Mouse (Mus musculus): Measurements from ENCODE around the gene Bmi1. TPM values are rescaled to one million over a fixed set of nuclear protein-coding genes. Genes with fewer than 3 reads are reported as not detected.

The Bmi1 gene
- polyA plus RNA-seq, 1 experiment from 2014 or later = 17.8 TPM

DNA sequence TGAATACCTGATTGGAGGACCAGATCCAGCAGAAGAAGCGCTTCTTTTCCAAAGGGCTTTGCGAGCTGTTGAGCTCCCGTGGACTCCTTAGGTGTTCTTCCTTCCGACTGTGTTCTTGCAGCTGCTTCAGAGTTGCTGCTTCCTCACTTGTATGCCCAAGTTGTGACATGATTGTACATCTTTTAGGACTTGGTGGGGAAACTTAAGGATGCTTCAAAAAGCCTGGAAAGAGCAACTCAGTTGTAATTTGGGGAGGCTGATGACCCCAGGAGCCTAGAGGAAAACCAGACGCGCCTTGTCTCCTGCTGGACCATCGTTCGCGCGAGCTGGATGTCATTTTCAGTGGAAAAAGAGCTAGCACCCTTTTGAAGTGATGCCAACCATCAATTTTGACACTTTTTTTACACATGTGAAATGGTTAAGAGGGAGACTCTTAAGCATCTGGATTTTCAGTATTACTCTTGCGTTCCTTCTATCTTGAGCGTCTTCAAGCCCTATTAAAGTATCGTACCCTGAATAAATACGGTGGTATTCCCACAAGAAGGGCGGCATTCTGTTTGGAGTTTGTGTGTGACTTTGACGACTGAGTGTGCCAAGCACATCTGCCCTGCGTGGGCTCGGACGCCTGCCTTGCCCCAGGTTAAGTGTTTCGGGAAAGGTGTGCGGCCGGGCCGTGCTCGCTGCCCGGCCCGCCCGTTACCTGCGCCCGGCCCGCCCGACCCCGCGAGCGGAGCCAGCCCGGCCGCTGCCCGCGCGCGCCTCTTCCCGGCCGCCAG lies 949 bp upstream of the Bmi1 start:
- Histone ChIP-seq H3K9me3 (no peaks in the 10 kb centered on the region), H3K27ac (replicated peaks) (peak overlapping the region; percentile 94), H3K4me1 (replicated peaks) (peaks cover 46% of the 10 kb centered on the region), H3K27me3 (peaks cover 24% of the 10 kb centered on the region), H3K36me3 (no peaks in the 10 kb centered on the region), H3K4me2 (peak overlapping the region; percentile 87), H3K9ac (peak overlapping the region; percentile 80), H3K4me3 (peak overlapping the region; percentile 81)
- no peak for ATAC-seq (ENCODE audit: low FRiP score, low read depth)
- WGBS = 8% methylated on average over 42 of the region's 42 CpGs

DNA sequence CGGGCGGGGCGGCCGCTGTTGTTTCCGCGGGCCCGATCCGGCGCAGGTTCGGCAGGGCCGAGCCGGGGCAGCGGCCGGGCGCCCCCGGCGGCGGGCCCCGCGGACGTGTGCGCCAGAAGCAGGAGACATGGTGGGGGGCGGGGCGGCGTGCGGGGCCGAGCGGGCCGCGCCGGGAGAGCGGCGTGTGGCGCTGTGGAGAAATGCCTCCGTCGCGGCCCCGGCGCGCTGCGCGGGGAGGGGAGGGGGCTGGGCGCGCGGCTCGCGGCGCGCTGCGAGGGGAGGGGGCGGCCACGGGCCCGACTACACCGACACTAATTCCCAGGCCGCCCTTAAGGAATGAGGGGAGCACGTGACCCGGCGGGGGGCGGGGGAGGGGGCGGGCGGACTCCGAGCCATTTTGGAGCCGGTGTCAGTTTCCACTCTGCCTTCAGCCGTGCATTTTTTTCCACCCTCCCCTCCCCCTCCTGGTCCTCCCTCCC lies 322 bp upstream of the Bmi1 start:
- Histone ChIP-seq H3K4me3 (peak overlapping the region; percentile 81), H3K27ac (replicated peaks) (peak overlapping the region; percentile 94), H3K36me3 (no peaks in the 10 kb centered on the region), H3K27me3 (peaks cover 27% of the 10 kb centered on the region), H3K4me2 (peak overlapping the region; percentile 87), H3K4me1 (replicated peaks) (peaks cover 48% of the 10 kb centered on the region), H3K9me3 (no peaks in the 10 kb centered on the region), H3K9ac (peak overlapping the region; percentile 80)
- ATAC-seq (ENCODE audit: low FRiP score, low read depth) = peak; percentile 87
- WGBS = 0% methylated on average over 25 of the region's 64 CpGs

DNA sequence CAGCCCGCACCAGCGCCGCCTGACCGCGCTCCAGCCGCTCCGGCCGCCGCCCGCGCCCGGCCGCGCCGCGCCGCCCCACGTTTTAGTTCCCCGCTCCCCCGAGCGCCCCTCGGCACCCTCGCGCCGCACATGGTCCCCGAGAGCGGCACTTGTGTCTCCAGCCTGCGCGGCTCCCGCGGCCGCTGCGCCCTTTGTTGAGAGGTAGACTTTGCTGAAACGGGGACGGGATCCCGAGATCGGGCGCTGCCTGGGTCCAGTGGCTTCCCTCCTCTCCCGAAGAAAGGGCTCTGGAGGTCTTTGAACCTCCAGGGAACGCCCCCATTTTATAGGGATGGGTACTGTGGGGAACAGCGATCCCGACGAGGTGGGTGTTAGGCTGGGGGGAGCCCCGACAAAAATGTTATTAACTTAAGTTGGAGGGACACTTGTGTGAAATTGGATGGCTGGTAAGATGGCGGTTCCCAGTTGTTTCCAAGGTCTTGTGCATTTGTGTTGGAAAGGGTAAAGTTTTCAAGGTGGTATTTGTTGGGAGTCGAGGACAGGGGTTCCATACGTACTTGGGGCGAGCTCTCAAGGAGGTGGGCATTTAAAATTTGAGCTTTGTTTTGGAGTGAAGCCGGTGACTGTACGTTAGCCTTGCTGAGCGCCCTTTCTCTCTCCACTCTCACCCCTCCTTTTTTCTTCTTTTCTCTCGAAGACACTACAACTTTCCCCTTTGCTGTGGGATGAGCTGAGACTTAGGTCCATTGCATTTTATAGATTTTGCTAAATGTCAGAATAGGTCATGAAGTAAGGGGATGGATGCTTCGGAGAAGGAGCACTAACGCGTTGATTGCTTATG lies 1.0 kb downstream of the Bmi1 start:
- Histone ChIP-seq H3K4me3 (peak overlapping the region; percentile 81), H3K4me2 (peak overlapping the region; percentile 87), H3K9me3 (no peaks in the 10 kb centered on the region), H3K4me1 (replicated peaks) (peaks cover 47% of the 10 kb centered on the region), H3K9ac (peak overlapping the region; percentile 80), H3K27me3 (peaks cover 36% of the 10 kb centered on the region), H3K27ac (replicated peaks) (peak overlapping the region; percentile 94; the same call in 1 of the 2 replicates), H3K36me3 (peaks cover 4% of the 10 kb centered on the region; the same call in 1 of the 2 replicates)
- WGBS = under 1% methylated on average over 37 of the region's 55 CpGs
- ATAC-seq (ENCODE audit: low FRiP score, low read depth) = peak; percentile 7

DNA sequence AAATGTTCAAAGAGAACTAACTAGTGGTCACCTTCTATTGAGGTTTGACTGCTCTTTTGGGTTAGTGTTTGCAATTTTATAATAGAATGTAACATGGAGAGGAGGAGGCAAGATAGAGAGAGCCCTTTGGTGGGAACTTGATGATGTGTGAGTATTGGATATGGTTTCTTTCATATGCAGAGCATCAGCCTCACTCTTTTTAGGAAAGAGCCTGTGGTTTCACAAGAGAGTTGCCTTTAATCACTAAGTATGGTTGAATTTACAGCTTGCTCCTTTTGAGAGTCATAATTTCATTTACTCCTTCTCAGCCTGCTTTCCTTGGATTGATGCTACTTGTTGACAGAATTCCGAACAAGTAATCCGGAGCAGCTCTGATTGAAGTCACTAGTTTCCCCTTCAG lies 2.9 kb downstream of the Bmi1 start:
- Histone ChIP-seq H3K27me3 (peaks cover 44% of the 10 kb centered on the region), H3K9ac (no peak overlapping the region), H3K4me1 (replicated peaks) (peaks cover 33% of the 10 kb centered on the region), H3K36me3 (peaks cover 15% of the 10 kb centered on the region), H3K27ac (replicated peaks) (no peak overlapping the region), H3K4me3 (no peak overlapping the region), H3K4me2 (no peak overlapping the region), H3K9me3 (no peaks in the 10 kb centered on the region)
- ATAC-seq (ENCODE audit: low FRiP score, low read depth) = no peak
- 74% methylated on average over 2 of the region's 2 CpGs for WGBS

DNA sequence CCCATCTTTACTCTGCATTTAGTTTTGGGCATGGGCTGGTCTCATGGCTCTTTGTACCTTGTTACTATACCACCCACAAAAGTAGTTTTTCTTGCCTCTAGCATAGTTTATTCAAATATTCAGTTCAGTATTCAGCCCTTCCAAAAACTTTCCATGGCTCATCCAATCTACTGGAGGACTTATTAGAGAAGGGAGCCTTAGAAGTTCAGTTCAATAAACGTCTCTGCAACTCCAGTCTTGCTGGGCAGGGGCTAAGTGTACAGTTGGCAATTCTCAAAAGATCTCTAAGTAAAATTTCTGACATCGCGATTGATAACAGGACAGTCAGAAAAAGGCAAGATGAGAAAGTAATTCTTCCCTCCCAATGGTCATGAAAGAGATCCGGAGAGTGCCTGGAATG lies 3.7 kb downstream of the Bmi1 start:
- H3K27ac ChIP-seq (replicated peaks) = no peak overlapping the region
- peaks cover 44% of the 10 kb centered on the region for H3K27me3 ChIP-seq
- H3K4me2 ChIP-seq = peak overlapping the region; percentile 54
- ATAC-seq (ENCODE audit: low FRiP score, low read depth) = no peak
- H3K9me3 ChIP-seq = no peaks in the 10 kb centered on the region
- H3K36me3 ChIP-seq = peaks cover 15% of the 10 kb centered on the region
- H3K4me1 ChIP-seq (replicated peaks) = peaks cover 33% of the 10 kb centered on the region
- 5% methylated on average over 4 of the region's 4 CpGs for WGBS
- peak overlapping the region; percentile 30 for H3K4me3 ChIP-seq
- H3K9ac ChIP-seq = no peak overlapping the region

DNA sequence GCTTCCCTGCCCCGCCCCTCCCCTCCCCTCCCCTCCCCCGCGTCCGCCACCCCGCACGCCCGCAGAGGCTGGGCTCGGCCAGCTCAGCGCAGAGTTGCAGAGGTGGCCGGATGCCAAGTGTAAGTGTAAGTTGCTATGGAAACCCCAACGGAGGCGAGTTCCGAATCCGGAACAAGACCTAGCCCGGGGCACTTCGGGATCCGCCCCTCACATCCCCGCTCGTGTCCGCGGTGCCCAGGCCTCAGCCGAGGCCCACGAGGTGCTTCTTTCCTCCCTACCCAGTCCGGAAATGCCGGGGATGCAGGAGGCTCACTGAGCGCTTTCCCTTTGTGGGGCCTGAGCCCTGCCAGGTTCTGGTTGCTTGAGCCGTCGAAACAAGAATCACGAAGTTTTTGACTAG lies 4.1 kb downstream of the Bmi1 start:
- Histone ChIP-seq H3K27me3 (peaks cover 47% of the 10 kb centered on the region), H3K27ac (replicated peaks) (no peak overlapping the region), H3K9me3 (no peaks in the 10 kb centered on the region), H3K9ac (no peak overlapping the region), H3K4me2 (peak overlapping the region; percentile 54), H3K4me3 (peak overlapping the region; percentile 30), H3K4me1 (replicated peaks) (peaks cover 28% of the 10 kb centered on the region), H3K36me3 (peaks cover 15% of the 10 kb centered on the region)
- 5% methylated on average over 27 of the region's 29 CpGs for whole genome bisulfite sequencing
- ATAC-seq (ENCODE audit: low FRiP score, low read depth) = no peak

DNA sequence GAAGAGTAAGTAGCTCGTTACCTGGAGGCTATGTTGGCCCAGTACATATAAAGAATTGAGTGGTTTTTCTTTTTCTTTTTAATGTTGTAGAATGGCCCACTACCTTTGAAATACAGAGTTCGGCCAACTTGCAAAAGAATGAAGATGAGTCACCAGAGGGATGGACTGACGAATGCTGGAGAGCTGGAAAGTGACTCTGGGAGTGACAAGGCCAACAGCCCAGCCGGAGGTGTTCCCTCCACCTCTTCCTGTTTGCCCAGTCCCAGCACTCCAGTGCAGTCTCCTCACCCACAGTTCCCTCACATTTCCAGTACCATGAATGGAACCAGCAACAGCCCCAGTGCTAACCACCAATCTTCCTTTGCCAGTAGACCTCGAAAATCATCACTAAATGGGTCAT lies 7.2 kb downstream of the Bmi1 start:
- Histone ChIP-seq H3K36me3 (peaks cover 15% of the 10 kb centered on the region), H3K27ac (replicated peaks) (no peak overlapping the region), H3K27me3 (peaks cover 73% of the 10 kb centered on the region), H3K4me3 (no peak overlapping the region), H3K9ac (no peak overlapping the region), H3K4me2 (no peak overlapping the region), H3K4me1 (replicated peaks) (peaks cover 22% of the 10 kb centered on the region), H3K9me3 (no peaks in the 10 kb centered on the region)
- ATAC-seq (ENCODE audit: low FRiP score, low read depth) = no peak
- 72% methylated on average over 5 of the region's 5 CpGs for WGBS

DNA sequence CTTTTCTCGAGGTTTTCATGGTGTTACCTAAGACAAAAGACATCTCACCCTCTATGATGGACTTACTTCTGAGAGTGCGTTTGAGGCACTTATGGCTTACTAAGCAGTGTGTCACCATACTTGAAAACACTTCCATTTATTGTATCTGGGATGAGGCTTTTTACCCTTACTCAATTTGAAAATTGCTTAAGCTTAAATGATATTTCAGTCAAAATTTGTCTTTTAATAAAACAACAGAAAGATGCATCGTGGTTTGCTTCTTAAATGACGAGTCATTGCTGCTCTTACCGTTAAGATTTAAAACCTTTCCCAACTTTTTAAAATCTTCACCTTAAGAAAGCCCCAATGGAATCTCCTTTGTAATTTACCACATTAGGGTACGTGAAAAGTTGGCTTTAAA lies 9.6 kb downstream of the Bmi1 start:
- no peak overlapping the region for H3K9ac ChIP-seq
- H3K27me3 ChIP-seq = peaks cover 66% of the 10 kb centered on the region
- no peak overlapping the region for H3K4me3 ChIP-seq
- no peak overlapping the region for H3K27ac ChIP-seq (replicated peaks)
- H3K36me3 ChIP-seq = peaks cover 15% of the 10 kb centered on the region
- no peak overlapping the region for H3K4me2 ChIP-seq
- 54% methylated on average over 6 of the region's 6 CpGs for WGBS
- ATAC-seq (ENCODE audit: low FRiP score, low read depth) = no peak
- H3K4me1 ChIP-seq (replicated peaks) = peaks cover 21% of the 10 kb centered on the region
- H3K9me3 ChIP-seq = no peaks in the 10 kb centered on the region

DNA sequence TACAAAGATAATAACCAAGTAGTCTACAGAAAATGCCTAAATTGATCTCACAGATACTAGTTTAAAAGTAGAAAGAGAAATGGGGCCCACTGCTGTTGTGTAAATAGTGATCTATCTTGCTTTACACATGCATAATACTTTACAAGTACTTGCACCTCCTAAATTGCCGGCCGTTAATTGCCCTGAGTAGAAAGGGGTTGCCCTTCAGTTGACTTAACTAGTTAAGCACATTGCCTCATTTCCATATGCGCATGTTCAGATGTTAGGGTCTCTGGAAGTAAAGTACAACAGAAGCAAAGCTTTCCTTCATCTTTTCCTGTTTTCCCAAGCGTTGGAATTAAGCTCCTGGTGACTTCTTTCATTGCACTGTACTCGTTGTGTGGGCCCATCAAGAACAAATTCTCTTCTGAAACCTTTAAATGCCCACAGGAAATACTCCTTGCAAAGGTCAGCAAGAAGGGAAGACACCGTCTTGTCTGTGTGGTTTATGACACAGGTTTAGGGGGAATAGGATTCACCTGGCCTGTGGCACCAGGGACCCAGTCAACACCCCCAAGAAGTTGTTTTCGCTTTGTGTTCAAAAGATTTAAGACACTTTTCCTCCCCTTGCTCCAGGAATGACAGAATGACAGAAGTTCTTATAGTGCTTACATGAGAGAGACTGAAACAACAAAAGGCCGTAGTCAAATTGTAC lies 10.2 kb downstream of the Bmi1 start:
- no peak overlapping the region for H3K4me2 ChIP-seq

DNA sequence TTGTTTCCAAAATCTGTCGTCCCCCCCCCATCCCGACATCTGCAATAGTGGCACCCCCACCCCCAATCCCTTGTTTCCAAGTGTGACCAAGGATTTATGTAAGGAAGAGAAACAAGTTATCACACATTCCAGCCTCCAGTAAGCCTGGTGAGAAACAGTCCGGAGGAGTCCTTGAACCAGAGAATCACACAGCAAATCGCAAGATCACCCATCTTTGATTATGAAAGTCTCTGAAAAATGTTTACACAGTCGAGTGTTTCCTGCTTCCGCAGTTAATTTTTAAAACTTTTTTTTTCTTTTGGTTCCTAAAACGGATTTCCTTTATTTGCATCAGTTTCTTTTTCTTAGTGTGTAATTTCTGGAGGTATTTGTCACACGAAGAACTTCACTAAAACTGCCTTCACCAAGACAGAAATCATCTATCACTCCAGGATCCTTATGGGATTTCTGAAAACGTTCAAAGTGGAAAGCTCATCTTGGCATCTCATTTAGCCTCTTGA lies 10.9 kb downstream of the Bmi1 start:
- 7% methylated on average over 9 of the region's 9 CpGs for WGBS
- no peak for ATAC-seq (ENCODE audit: low FRiP score, low read depth)
- H3K27ac ChIP-seq (replicated peaks) = no peak overlapping the region
- H3K4me3 ChIP-seq = no peak overlapping the region
- no peaks in the 10 kb centered on the region for H3K9me3 ChIP-seq
- peaks cover 67% of the 10 kb centered on the region for H3K27me3 ChIP-seq
- H3K4me2 ChIP-seq = no peak overlapping the region
- H3K4me1 ChIP-seq (replicated peaks) = peaks cover 21% of the 10 kb centered on the region
- H3K36me3 ChIP-seq = peaks cover 12% of the 10 kb centered on the region
- H3K9ac ChIP-seq = no peak overlapping the region

More for the DNA sequence above, 10.2 kb downstream of the Bmi1 start:
- no peaks in the 10 kb centered on the region for H3K9me3 ChIP-seq
- peaks cover 15% of the 10 kb centered on the region for H3K36me3 ChIP-seq
- H3K4me3 ChIP-seq = no peak overlapping the region
- H3K27ac ChIP-seq (replicated peaks) = no peak overlapping the region
- no peak for ATAC-seq (ENCODE audit: low FRiP score, low read depth)
- H3K4me1 ChIP-seq (replicated peaks) = peaks cover 21% of the 10 kb centered on the region
- H3K9ac ChIP-seq = no peak overlapping the region
- WGBS = 38% methylated on average over 8 of the region's 8 CpGs
- peaks cover 65% of the 10 kb centered on the region for H3K27me3 ChIP-seq

DNA sequence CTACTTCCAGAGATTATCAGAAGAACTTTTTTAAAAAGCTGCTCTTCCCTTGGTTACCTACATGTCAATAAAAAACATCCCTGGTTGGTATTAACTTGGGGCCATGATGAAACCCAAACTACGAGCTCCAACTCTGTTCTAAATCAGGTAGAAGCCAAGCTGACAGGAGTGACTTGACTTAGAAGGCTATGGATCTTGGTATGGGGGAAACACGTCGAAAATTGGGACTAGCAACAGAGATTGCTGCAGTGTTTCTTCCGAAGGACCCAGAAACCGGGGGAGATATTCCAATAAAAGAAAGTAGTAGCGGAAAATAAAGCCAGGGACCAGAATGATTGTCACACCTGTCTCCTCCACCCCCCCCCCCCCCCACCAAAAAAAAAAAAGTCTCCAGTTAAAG lies 11.5 kb downstream of the Bmi1 start:
- no peaks in the 10 kb centered on the region for H3K9me3 ChIP-seq
- H3K27ac ChIP-seq (replicated peaks) = no peak overlapping the region
- ATAC-seq (ENCODE audit: low FRiP score, low read depth) = no peak
- H3K4me1 ChIP-seq (replicated peaks) = peaks cover 21% of the 10 kb centered on the region
- H3K4me3 ChIP-seq = peak overlapping the region; percentile 46
- 5% methylated on average over 6 of the region's 6 CpGs for WGBS
- peaks cover 68% of the 10 kb centered on the region for H3K27me3 ChIP-seq
- peaks cover 8% of the 10 kb centered on the region for H3K36me3 ChIP-seq
- peak overlapping the region; percentile 83 for H3K4me2 ChIP-seq
- H3K9ac ChIP-seq = no peak overlapping the region
